Mouse (Mus musculus) midbrain, embryonic 11.5 days (tissue): ENCODE measurements around the gene Irgm1. TPM values are rescaled to one million over a fixed set of nuclear protein-coding genes. Genes with fewer than 3 reads are reported as not detected.

Experiments used
- ATAC-seq: fragments of 200-750 bp; cut with Nextera tagmentation; 2 replicates; pipeline ENCODE4 v1.8.0; 2017; ENCODE audit warnings: moderate TSS enrichment, moderate library complexity; ENCODE audit not compliant: low FRiP score
- DNase-seq: peaks from one replicate; pipeline ENCODE4 v3.0.0; 2015; ENCODE audit warnings: low spot score; ENCODE audit errors: missing footprints
- H3K27ac ChIP-seq: fragments of 300-500 bp; sonication (generic); 2 replicates; pipeline ENCODE4 v1.5.1; 2014; ENCODE audit warnings: low read depth, low read length
- H3K27me3 ChIP-seq: fragments of 300-500 bp; sonication (generic); 2 replicates; pipeline ENCODE4 v1.6.1; 2014; ENCODE audit warnings: mild to moderate bottlenecking, low read length, moderate library complexity, mixed read lengths; ENCODE audit not compliant: control insufficient read depth, insufficient read depth
- H3K36me3 ChIP-seq: fragments of 300-500 bp; sonication (generic); 2 replicates; pipeline ENCODE4 v1.6.1; 2014; ENCODE audit warnings: mild to moderate bottlenecking, low read length, moderate library complexity, mixed read lengths; ENCODE audit not compliant: control insufficient read depth, insufficient read depth
- H3K4me1 ChIP-seq: fragments of 300-500 bp; sonication (generic); 2 replicates; pipeline ENCODE4 v1.6.1; 2014; ENCODE audit warnings: low read length; ENCODE audit not compliant: control insufficient read depth, insufficient read depth
- H3K4me2 ChIP-seq: fragments of 300-500 bp; sonication (generic); 2 replicates; pipeline ENCODE4 v1.6.1; 2014; ENCODE audit warnings: mild to moderate bottlenecking, moderate library complexity
- H3K4me3 ChIP-seq: fragments of 300-500 bp; sonication (generic); 2 replicates; pipeline ENCODE4 v1.5.1; 2014; ENCODE audit warnings: low read depth, low read length
- H3K9ac ChIP-seq: fragments of 300-500 bp; sonication (generic); 2 replicates; pipeline ENCODE4 v1.6.1; 2014; ENCODE audit warnings: low read length
- H3K9me3 ChIP-seq: fragments of 300-500 bp; sonication (generic); 2 replicates; pipeline ENCODE4 v1.6.1; 2016; ENCODE audit warnings: low read length; ENCODE audit not compliant: control insufficient read depth
- WGBS: fragments of 180-500 bp; shearing (Covaris S2); extraction: QIAGEN DNeasy Blood & Tissue Kit; methylation state at CpG from one replicate; pipeline ENCODE4 v1.1.7; 2014; 5-methylcytosine and 5-hydroxymethylcytosine counted together
- polyA plus RNA-seq: library from polyadenylated mRNA; unstranded; fragments of >200 nt; fragmentation: Nextera tagmentation; extraction: Ambion mirVana; gene quantifications from 2 replicates; pipeline ENCODE4 v1.2.1, GENCODE M21; 2014

The Irgm1 gene
- polyA plus RNA-seq, 1 experiment from 2014 or later: 2.2 TPM

DNA sequence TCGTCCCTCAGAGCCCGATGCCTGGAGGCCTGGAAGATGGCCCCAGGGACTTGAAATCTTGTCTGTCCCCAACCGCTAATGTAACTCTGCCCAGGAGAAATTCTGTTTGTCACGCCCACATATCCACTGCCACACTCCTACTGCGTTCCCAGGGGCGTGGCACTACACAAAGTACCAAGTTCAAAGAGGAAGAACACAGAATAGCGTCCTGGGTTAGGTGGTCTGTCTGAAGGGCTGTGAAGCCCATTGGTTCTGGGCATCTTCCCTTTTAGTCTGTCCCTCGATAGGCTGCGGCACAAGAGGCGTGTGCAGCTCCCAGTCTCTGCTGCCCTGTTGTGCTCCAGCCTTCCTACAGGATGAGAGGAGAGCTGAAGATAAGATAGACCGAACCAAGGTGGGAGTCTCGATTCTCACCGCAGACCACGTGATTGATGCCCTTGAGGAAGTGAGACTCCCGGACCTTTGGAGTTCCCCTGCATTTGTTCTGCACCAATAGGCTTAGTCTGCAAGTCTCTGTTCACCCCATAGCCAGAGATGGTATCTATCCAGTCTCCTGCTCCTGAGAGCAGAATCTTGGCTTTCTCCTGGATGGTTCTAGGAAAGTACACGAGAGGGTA lies 33.2 kb downstream of the Irgm1 start:
- Histone ChIP-seq H3K27ac (no peak overlapping the region), H3K9me3 (no peaks in the 10 kb centered on the region), H3K36me3 (no peaks in the 10 kb centered on the region), H3K9ac (peak overlapping the region; percentile 48), H3K27me3 (peaks cover 25% of the 10 kb centered on the region), H3K4me1 (peaks cover 9% of the 10 kb centered on the region), H3K4me2 (peak overlapping the region; percentile 89), H3K4me3 (peak overlapping the region; percentile 68)
- WGBS: 4% methylated on average over 16 of the region's 16 CpGs
- DNase-seq (peak; percentile 88), ATAC-seq (no peak)

DNA sequence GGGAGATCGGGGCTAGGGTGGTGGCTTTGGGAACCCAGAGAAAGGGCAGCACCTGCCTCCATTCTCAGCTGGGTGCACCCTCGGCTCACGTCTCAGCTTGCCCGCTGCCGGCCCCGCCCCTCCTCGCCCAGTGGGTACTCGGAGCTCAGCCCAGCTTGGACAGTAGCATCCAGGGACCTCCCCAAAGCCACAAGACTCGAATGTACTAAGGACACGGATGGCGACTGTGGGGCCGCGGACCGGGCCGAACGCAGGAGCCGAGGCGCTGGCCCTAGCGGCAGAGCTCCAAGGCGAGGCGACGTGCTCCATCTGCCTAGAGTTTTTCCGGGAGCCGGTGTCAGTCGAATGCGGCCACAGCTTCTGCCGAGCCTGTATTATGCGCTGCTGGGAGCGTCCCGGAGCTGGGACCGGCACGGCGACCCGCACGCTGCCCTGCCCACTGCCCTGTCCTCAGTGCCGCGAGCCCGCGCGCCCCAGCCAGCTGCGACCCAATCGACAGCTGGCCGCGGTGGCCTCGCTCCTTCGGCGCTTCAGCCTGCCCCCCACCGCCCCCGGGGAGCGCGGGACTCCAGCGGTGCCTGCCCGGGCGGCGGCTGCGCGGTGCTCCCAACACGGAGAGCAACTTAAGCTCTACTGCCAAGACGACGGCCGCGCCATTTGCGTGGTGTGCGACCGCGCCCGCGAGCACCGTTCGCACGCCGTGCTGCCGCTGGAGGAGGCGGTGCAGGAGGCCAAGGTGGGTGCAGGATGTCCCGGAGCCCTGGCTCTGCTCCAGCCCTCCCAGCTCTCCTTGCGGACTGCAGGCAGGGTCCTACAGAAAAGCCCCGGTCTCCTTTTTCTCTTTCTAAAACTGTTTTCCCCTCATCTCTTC lies 33.9 kb downstream of the Irgm1 start:
- under 1% methylated on average over 77 of the region's 77 CpGs for WGBS
- H3K27me3 ChIP-seq: peaks cover 25% of the 10 kb centered on the region
- H3K4me1 ChIP-seq: peaks cover 9% of the 10 kb centered on the region
- H3K36me3 ChIP-seq: no peaks in the 10 kb centered on the region
- H3K27ac ChIP-seq: no peak overlapping the region
- no peaks in the 10 kb centered on the region for H3K9me3 ChIP-seq
- DNase-seq (peak; percentile 94), ATAC-seq (peak; percentile 45)
- peak overlapping the region; percentile 89 for H3K4me2 ChIP-seq
- peak overlapping the region; percentile 68 for H3K4me3 ChIP-seq
- peak overlapping the region; percentile 48 for H3K9ac ChIP-seq

DNA sequence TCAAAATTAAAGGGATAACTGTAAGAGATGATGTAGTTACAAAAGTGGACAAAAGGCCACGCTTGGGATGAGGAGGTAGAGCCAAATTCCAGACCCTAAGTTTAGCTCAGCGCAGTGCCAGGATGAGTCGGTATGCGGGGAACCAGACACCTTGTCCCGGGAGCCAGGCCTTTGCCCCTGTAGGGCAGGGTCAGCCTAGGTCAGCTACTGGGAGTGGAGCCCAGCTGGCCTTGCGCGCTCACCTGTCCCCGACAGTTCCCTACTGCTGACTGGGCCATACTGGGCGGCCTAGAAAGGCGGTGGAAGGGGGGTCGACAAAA lies 34.5 kb downstream of the Irgm1 start:
- H3K9ac ChIP-seq: peak overlapping the region; percentile 48
- peaks cover 9% of the 10 kb centered on the region for H3K4me1 ChIP-seq
- H3K27ac ChIP-seq: no peak overlapping the region
- H3K27me3 ChIP-seq: peaks cover 25% of the 10 kb centered on the region
- H3K4me2 ChIP-seq: peak overlapping the region; percentile 89
- peak; percentile 85 for DNase-seq
- 7% methylated on average over 11 of the region's 11 CpGs for WGBS
- H3K36me3 ChIP-seq: no peaks in the 10 kb centered on the region
- peak overlapping the region; percentile 68 for H3K4me3 ChIP-seq
- ATAC-seq: no peak
- H3K9me3 ChIP-seq: no peaks in the 10 kb centered on the region

DNA sequence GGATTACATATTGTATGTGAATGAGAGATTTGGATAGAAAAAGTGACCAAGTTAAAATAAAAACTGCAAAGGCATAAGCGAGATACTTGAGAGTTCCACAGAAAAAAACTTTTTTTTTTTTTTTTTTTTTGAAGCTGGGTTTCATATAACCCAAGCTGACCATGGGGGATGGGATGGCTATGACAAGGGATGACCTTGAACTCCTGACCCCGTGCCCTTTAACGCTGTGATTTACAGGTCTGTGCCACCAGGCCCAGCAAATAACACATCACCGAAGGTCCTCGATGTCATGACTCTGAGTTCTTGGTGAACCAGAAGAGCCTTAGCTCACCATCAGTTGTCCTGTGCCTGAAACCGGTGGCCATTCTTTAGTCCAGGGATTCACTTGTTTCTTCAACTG lies 35.6 kb downstream of the Irgm1 start:
- H3K4me2 ChIP-seq: no peak overlapping the region
- peaks cover 25% of the 10 kb centered on the region for H3K27me3 ChIP-seq
- 76% methylated on average over 6 of the region's 6 CpGs for WGBS
- no peaks in the 10 kb centered on the region for H3K36me3 ChIP-seq
- H3K27ac ChIP-seq: no peak overlapping the region
- no peaks in the 10 kb centered on the region for H3K9me3 ChIP-seq
- H3K4me1 ChIP-seq: peaks cover 9% of the 10 kb centered on the region
- ATAC-seq (no peak), DNase-seq (no peak)
- no peak overlapping the region for H3K9ac ChIP-seq
- H3K4me3 ChIP-seq: no peak overlapping the region

DNA sequence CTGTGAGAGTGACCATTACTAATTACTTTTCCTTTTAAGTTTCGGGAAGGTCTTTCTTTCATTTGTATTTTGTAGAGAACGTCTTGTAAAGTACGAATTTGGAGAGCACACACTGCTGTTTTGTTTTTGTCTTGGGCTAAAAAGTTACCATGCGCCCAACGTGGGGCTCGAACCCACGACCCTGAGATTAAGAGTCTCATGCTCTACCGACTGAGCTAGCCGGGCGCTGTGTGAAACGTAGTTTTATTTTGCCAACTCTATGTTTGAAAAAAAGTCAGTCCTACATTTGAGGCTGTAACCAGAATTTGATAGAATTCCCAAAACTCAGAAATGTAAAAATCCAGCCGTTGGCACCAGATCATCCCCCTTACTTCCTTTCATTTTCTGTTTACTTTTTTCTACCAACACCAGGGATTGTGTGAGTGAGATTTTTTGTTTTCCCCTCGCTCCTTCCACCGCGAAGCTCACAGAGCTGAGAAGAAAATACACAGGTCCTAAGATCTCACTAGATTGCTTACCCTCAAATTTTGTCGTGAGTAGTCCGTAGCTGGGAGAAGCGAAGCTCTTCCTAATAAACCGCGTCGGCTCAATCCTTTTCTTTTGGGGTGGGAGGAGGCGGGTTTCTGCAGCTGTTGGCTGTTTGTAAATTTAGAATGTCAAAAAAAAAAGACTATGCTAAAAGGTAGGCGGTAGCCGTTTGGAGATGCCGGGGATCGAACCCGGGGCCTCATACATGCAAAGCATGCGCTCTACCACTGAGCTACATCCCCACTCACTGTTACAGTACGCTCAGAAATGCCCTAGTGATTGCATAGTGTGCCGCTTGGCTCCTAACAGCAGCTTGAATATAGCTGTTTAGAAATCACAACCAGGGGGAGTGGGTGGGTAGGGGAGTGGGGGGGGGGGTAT lies 37.5 kb downstream of the Irgm1 start:
- Histone ChIP-seq H3K4me1 (peaks cover 9% of the 10 kb centered on the region), H3K4me3 (peak overlapping the region; percentile 37), H3K36me3 (no peaks in the 10 kb centered on the region), H3K9ac (peak overlapping the region; percentile 35), H3K4me2 (peak overlapping the region; percentile 40), H3K27me3 (peaks cover 20% of the 10 kb centered on the region), H3K9me3 (no peaks in the 10 kb centered on the region), H3K27ac (no peak overlapping the region)
- ATAC-seq (peak; percentile 87), DNase-seq (peak; percentile 100)
- WGBS: under 1% methylated on average over 30 of the region's 30 CpGs

DNA sequence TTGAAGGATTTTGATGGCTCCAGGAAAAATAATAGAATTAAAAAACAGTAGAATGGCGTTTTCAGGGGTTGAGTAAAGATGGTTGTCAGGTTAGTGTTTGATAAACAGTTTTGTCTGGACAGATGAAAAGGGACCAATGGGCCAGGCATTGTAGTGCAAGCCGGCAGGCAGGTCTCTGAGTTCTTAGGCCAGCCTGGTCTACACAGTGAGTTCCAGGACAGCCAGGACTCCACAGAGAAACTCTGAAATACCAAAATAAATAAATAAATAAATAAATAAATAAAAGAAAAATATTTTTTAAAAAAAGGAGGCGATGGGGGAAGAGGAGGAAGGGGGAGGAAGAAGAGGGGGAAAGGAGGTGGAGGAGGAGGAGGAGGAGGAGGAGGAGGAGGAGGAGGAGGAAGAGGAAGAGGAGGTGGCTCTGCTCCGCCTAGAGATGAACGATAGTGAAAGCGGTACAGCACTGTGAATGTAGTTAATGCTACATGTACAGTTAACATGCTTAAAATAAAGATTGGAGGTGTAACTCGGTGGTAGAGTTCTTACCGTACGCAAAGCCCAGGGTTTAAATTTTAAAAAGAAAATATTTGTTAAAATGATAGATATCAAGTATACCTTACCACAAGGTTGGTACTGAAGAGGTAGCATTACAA lies 38.3 kb downstream of the Irgm1 start:
- WGBS: 46% methylated on average over 9 of the region's 9 CpGs
- no peak for ATAC-seq
- H3K4me2 ChIP-seq: peak overlapping the region; percentile 24; the same call in 1 of the 2 replicates

DNA sequence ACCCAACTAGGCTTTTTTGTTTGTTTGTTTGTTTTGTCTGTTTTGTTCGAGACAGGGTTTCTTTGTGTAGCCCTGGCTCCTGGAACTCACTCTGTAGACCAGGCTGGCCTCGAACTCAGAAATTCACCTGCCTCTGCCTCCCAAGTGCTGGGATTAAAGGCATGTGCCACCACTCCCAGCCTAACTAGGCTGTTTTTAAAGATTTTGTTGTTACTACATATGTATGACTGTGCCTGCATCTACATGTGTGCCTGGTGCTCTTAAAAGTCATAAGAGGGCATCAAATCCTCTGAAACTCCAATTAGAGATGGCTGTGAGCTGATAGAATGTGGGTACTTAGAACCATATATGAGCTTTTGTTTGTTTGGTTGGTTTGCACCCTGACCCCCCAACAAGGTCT lies 40.2 kb downstream of the Irgm1 start:
- Histone ChIP-seq H3K9me3 (no peaks in the 10 kb centered on the region), H3K27ac (no peak overlapping the region), H3K9ac (no peak overlapping the region), H3K4me1 (peaks cover 2% of the 10 kb centered on the region; the same call in 1 of the 2 replicates), H3K4me3 (no peak overlapping the region), H3K36me3 (no peaks in the 10 kb centered on the region), H3K27me3 (peaks cover 4% of the 10 kb centered on the region; the same call in 1 of the 2 replicates), H3K4me2 (no peak overlapping the region)
- 66% methylated on average over 2 of the region's 2 CpGs for WGBS
- DNase-seq (no peak), ATAC-seq (no peak)

More for the DNA sequence above, 38.3 kb downstream of the Irgm1 start:
- Histone ChIP-seq H3K4me1 (peaks cover 4% of the 10 kb centered on the region; the same call in 1 of the 2 replicates), H3K4me3 (0 out of 2 replicates have a peak overlapping the region, but pooled peaks have one; percentile 11), H3K36me3 (no peaks in the 10 kb centered on the region), H3K27me3 (peaks cover 13% of the 10 kb centered on the region), H3K9ac (no peak overlapping the region), H3K9me3 (no peaks in the 10 kb centered on the region), H3K27ac (no peak overlapping the region)
- DNase-seq: no peak

DNA sequence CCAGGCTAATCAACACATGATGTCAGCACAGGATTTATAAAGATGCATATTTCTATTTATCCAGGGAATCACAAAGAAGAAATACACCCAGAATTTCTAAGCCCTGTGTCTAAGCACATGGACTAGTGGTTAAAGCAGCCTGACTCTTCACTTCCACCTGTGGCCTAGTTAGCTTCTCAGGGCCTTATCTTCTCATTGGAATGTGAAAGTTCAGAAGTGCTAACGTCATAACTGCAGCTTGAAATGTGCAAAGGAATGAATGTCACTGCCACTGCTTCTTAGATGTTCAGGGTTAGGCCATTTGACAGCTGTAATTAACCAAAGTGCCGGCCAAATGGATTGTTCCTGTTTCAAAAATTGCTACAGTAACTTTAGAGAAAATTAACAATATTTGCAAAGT lies 41.2 kb downstream of the Irgm1 start:
- Histone ChIP-seq H3K9me3 (no peaks in the 10 kb centered on the region), H3K4me3 (no peak overlapping the region), H3K4me2 (no peak overlapping the region), H3K27ac (no peak overlapping the region), H3K4me1 (peaks cover 2% of the 10 kb centered on the region; the same call in 1 of the 2 replicates), H3K36me3 (no peaks in the 10 kb centered on the region), H3K27me3 (no peaks in the 10 kb centered on the region), H3K9ac (no peak overlapping the region)
- DNase-seq (no peak), ATAC-seq (no peak)
- WGBS: 80% methylated on average over 2 of the region's 2 CpGs
